Mouse (Mus musculus) adipocyte (in vitro differentiated cells): ENCODE results near the gene Prdm10.
A peak's percentile ranks its signal among the peaks of the same experiment; 100 is the strongest.

Source experiments
- DNase-seq: peaks from one replicate; pipeline ENCODE4 v3.0.0-alpha.2; 2016; ENCODE audit warnings: low spot score

Prdm10 gene

DNA sequence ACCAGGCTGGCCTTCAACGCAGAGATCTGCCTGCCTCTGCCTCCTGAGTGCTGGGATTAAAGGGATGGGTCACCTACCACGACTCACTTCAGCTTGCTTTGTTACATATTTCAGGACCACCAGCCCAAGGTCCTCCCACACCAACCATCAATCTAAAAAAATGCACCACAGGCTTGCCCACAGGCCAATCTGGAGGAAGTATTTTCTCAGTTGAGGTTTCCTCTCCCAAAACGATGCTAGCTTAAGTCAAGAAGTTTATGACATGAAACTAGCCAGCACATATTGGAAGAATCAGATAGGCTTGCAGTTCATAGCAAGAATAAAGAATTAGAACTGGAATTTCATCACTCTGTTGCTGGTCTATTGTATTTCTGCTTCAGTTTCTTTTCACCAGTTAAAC is 24.0 kb downstream of the Prdm10 start:
- no peak for DNase-seq

GRCm38 (mm10) chr9:31305117-31305516 is 24.8 kb downstream of the Prdm10 start:
- no peak for DNase-seq

DNA sequence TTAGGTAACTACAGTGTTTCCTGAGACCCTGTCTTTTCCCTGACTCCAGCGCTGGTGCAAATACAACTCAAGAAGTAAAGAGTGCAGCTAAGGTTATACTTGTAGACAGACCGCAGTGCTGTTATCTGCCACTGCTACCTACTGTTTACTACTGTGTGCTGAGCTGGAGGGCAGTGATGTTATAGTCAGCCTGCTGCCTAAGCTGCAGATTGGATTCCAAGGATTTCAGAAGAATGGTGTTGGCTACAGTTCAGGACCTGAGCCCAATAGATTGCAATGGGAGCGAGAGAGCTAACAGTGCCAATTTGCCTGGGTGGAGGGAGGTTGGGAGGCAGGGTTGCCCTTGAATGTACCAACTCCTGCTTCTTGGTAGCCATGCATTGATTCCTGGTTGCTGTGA is 25.5 kb downstream of the Prdm10 start:
- DNase-seq = peak; percentile 69

- no peak for DNase-seq
Observed at GRCm38 (mm10) chr9:31307232-31307631, 26.9 kb downstream of the Prdm10 start.

- no peak for DNase-seq
Observed at GRCm38 (mm10) chr9:31309041-31309440, 28.7 kb downstream of the Prdm10 start.

- peak; percentile 30 for DNase-seq
Observed at GRCm38 (mm10) chr9:31310662-31311061, 30.3 kb downstream of the Prdm10 start.

DNA sequence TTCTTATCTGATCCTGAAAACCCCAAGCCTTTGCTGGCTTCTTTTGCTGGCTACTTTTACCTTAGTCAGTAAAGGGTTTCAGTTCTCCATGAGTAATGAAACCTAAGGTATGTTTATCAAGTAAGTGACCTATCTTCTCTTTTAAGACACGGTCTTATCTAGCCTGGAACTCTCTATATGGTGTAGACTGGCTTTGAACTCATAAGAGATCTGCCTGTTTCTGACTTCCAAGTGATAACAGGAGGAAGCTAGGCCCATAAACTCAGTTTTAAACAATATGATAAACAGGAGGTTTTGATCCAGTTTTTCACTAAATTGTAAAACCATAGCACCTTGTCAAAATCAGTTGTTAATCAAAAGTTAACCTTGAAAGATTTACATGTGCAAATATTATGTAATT is 33.5 kb downstream of the Prdm10 start:
- DNase-seq = no peak

GRCm38 (mm10) chr9:31315983-31316382 is 35.6 kb downstream of the Prdm10 start:
- no peak for DNase-seq

DNA sequence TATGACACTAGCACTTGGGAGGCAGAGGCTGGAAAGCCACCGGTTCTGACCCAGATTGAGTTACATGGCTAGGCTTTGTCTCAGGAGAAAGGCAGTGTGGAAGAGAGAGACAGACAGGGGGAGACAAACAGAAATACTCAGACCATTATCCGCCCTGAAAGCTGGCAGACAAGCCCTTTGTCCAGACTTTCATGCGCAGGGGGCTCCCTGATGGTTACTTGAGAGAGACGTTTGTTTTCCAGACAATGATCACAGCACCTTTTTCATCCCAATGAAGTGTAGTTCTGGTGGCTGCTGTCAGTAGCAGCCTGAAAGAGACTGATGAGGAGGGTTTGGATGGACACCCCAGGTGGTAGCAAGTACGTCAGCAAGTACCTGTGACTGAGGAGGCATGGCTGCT is 38.6 kb downstream of the Prdm10 start:
- no peak for DNase-seq

DNA sequence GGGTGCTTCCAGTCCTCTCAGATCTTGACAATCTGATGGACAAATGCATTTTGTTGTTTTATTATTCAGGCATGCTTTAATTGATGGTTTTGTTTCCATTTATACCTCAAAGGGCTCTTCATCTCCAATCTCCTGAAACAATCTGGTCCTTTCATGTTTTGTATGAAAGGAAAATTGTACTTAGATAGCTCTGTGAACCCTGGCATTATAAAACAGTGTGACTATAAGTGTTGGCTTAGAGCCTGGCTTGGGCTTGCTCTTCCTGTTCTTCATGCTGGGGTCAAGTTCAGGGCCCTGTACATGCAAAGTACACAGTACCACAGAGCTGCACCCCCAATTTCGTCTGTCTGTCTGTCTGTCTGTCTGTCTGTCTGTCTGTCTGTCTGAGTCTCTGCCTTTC is 40.4 kb downstream of the Prdm10 start:
- peak; percentile 45 for DNase-seq

DNA sequence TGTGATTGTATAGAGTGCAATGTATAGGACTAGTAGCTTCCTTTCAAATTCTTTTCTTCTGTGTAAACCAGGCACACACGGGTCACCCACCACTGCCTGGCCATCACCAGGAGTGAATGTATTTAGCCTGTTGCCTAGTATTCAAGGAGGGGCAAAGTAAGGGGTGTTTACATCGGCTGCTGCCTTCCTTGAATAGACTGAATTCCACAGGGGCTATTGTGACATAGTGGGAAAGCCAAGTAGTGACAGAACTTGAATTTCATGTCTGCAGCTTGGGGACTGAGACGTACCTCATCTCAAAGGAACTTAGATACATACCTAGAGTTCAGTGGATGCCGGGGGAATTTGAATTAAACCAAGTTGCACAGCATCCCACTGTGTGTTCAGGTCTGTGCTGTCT is 41.2 kb downstream of the Prdm10 start:
- DNase-seq = no peak

DNA sequence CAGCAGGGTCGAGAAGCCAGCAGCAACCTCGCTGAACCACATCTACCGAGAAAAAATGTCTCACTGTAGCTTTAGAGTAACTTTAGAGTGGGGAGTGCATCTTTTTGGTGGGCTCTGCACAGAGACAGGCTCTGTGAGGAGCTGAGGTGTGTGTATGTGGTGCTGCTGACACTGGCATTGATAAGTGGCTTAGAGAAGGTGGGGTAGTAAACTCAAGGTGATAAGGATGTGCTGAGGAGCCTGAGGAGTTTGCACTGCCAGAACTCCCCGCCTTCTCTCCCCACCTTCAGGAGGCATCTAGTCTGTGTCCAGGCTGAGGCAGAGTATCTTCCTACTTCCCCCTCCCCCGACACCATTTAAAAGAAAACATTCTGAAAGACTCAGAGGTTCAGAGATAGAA is 41.8 kb downstream of the Prdm10 start:
- no peak for DNase-seq

GRCm38 (mm10) chr9:31330816-31331215 is 50.5 kb downstream of the Prdm10 start:
- no peak for DNase-seq

- DNase-seq = no peak
Observed at GRCm38 (mm10) chr9:31331246-31331645, 50.9 kb downstream of the Prdm10 start.

DNA sequence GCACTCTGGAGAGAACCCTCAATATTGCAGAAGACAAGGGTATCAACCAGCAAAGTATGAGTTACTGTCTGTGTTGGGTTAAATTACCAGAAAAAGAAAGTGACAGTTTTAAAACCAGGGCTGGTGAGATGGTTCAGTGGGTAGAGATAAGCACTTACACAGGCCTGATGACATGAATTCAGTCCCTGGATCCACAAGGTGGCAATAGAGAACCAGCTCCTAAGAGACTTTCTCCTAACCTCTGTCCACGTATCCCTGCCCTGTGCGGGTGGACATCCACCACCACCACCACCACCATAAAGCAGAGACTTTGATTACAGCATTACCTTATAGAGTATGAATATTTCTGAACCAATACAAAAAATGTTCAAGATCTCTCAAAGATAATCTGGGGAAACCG is 51.6 kb downstream of the Prdm10 start:
- DNase-seq = peak; percentile 35

- DNase-seq = no peak
Observed at GRCm38 (mm10) chr9:31332826-31333225, 52.5 kb downstream of the Prdm10 start.

DNA sequence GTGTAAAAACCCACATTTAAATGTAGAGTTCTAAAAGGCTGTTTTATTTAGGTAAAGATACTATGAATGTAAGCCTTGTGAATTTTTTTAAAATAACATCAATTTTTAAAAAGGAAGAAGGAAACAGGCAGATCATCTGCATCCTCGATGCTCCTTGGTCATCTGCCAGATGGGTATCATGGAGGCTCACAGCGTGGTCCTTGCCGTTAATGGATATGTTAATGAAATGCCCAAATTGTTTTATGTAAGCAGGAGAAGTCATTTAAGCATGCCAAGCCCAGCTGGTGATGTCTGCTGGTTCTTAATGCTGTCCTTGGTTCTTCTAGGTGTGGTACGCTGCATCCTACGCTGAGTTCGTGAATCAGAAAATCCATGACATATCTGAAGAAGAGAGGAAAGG is 54.7 kb downstream of the Prdm10 start:
- DNase-seq = no peak

DNA sequence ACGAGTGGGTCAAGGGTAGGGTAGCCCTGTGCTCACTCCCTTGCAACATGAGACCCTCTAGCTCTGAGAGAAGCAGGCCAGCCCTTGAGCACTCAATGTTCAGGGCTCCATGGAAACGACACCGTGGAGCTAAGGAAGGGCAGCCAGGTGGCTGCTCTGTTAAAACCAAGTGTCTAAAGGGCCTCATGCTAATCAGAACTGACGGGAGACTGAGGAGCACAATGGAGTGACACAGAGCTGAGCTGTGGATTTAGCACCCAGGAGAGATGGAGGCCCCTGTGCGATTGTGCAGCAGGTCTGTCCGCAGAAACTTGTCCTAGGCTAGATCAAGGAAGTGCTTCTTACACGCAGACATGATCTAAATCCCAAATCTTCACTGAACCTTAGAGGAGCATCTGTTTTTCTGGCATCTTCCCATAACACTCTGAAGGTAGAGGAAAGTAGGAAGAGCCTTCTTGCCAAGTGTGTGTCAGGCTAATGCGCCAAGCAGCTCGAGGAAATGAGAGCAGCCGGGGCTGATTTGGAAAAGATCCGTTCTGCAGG is 64.0 kb downstream of the Prdm10 start:
- DNase-seq = no peak

GRCm38 (mm10) chr9:31346575-31347080 is 66.3 kb downstream of the Prdm10 start:
- no peak for DNase-seq

GRCm38 (mm10) chr9:31348458-31348857 is 68.1 kb downstream of the Prdm10 start:
- DNase-seq = no peak

- peak; percentile 81 for DNase-seq
Observed at GRCm38 (mm10) chr9:31348915-31349314, 68.6 kb downstream of the Prdm10 start.

DNA sequence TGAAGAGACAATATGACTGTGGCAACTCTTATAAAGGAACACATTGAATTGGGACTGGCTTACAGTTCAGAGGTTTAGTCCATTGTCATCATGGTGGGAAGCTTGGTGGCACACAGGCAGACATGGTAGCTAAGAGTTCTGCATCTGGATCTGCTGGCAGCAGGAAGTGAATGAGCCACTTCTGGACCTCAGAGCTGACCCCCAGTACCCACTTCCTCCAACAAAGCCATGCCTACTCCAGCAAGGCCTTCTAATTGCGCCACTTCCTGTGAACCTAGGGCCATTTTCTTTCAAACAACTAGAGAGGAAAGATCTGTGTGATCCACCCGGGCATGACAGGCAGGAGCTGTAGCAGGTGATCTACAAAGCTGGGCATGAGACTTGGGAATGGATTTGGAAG is 72.4 kb downstream of the Prdm10 start:
- no peak for DNase-seq

- DNase-seq = no peak
Observed at GRCm38 (mm10) chr9:31353518-31353917, 73.2 kb downstream of the Prdm10 start.

DNA sequence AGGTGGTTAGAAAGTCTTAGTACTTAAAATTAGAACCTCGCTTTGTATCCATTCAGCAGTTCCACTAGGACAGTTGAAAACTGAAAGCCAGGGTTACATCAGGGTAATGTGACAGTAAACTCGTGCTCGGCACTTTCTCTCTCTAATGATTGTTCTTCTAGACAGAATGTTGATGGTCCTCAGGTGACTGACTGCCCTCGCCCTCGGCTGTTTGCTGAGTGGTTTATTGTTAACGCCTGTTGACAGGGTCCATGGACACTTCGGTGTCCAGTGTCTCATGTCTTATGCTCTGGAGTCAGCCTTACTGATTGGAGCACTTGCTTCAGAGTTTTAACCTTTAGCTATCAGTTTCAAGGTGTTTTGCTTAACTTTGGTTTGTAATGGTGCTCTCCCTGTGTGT is 73.7 kb downstream of the Prdm10 start:
- DNase-seq = no peak
